Mouse (Mus musculus) hindbrain, embryonic 10.5 days (tissue): ENCODE data around the gene R3hdm1. TPM values are rescaled to one million over a fixed set of nuclear protein-coding genes. Genes with fewer than 3 reads are reported as not detected.

Experiments used
- DNase-seq: peaks from one replicate; pipeline ENCODE4 v3.0.0-alpha.2; 2017; ENCODE audit warnings: low spot score
- H3K27ac ChIP-seq: fragments of 300-500 bp; sonication (generic); 2 replicates; pipeline ENCODE4 v1.5.1; 2016; ENCODE audit warnings: mild to moderate bottlenecking, moderate library complexity
- H3K27me3 ChIP-seq: fragments of 300-500 bp; sonication (generic); 2 replicates; pipeline ENCODE4 v1.6.1; 2016; ENCODE audit warnings: mild to moderate bottlenecking; ENCODE audit not compliant: poor library complexity, insufficient read depth, severe bottlenecking
- H3K36me3 ChIP-seq: fragments of 300-500 bp; sonication (generic); 2 replicates; pipeline ENCODE4 v1.6.1; 2016; ENCODE audit warnings: mild to moderate bottlenecking, moderate library complexity
- H3K4me1 ChIP-seq: fragments of 300-500 bp; sonication (generic); replicated peaks from 2 replicates; pipeline ENCODE4 v1.6.1; 2016; ENCODE audit warnings: mild to moderate bottlenecking
- H3K4me3 ChIP-seq: fragments of 300-500 bp; sonication (generic); 2 replicates; pipeline ENCODE4 v1.5.1; 2016; ENCODE audit warnings: mild to moderate bottlenecking, moderate library complexity
- H3K9me3 ChIP-seq: fragments of 300-500 bp; sonication (generic); 2 replicates; pipeline ENCODE4 v1.6.1; 2016; ENCODE audit warnings: mild to moderate bottlenecking, moderate library complexity
- WGBS: fragments of 180-500 bp; shearing (Covaris S2); methylation state at CpG from one replicate; pipeline ENCODE4 v1.1.7; 2016; 5-methylcytosine and 5-hydroxymethylcytosine counted together
- polyA plus RNA-seq: library from polyadenylated mRNA; unstranded; fragments of >200 nt; fragmentation: Nextera tagmentation; extraction: Ambion mirVana; gene quantifications from 2 replicates; pipeline ENCODE4 v1.2.1, GENCODE M21; 2016

The R3hdm1 gene
- polyA plus RNA-seq: 75.5 and 79.0 TPM in 2 replicates

DNA sequence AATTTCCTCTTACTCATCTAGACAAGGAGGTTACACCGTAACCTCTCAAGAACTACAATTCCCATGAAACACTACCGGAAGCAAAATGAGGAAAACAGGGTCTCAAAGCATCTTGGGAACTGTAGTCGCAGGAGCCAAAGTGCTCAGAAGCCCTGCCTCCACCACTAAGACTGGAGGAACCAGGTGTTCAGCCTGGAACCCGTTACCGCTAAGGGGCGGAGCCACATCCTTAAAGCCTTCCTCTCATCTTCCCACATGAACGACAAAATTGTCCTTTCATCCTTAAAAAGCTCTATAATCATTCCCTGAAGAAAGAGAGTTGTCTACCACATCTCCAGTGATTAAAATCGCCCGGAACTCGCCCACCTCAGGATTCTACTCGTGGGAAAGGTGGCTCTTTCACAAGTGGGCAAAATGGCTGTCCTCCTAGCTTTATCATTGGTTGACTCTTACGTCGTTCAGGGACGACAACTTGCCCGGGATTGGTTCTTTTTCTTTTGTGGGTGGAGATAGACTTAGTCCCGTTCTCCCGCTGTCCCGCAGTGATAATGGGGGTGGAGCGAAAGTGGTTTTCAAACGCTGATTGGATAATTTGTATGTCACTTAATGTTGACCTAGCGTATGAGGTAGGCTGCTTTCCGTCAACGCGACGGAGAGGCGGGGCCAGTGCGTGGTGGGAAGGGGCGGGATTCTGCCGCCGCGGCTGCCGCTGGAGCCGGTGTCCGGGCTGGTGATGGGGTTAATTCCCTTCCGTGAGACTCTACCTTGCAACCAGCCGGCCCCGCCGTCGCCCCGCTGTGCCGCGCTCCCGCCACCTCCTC is at the start of gene R3hdm1, which contains the start of gene Zranb3:
Gene R3hdm1 (plus strand): TSS at position 661 of the 821 bp plus-strand sequence.
Gene Zranb3 (minus strand): TSS at position 407 of the 821 bp plus-strand sequence.
- Histone ChIP-seq H3K27me3 (no peaks in the 10 kb centered on the region), H3K9me3 (no peaks in the 10 kb centered on the region), H3K4me1 (peaks cover 36% of the 10 kb centered on the region), H3K36me3 (no peaks in the 10 kb centered on the region), H3K27ac (peak within 1 kb of the TSS; percentile 95), H3K4me3 (peak within 1 kb of the TSS; percentile 96)
- under 1% methylated on average over 43 of the region's 43 CpGs for WGBS
- DNase-seq: peak; percentile 94

DNA sequence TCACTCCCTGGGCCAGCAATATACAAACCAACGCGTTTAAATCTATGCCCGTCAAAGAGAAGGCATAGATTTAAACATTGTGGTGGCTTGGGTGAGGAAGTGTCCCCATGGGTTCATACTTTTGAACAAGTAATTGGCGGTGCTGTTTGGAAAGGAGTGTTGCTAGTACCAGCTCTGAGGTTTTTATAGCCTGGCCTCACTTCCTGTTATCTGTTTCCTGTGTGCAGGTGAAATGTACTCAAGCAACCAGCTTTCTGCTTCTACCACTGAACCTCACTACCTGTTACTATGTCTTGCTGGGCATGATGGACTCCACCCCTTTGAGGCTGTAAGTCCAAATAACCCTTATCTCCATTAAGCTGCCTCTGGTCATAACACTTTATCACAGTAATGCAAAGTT is 45.8 kb upstream of the R3hdm1 start:
- WGBS: 96% methylated on average over 4 of the region's 4 CpGs
- no peak overlapping the region for H3K4me3 ChIP-seq
- DNase-seq: no peak
- no peak overlapping the region for H3K27ac ChIP-seq
- H3K36me3 ChIP-seq: no peaks in the 10 kb centered on the region; the same call in 1 of the 2 replicates
- H3K27me3 ChIP-seq: no peaks in the 10 kb centered on the region
- H3K9me3 ChIP-seq: no peaks in the 10 kb centered on the region
- H3K4me1 ChIP-seq: no peaks in the 10 kb centered on the region

DNA sequence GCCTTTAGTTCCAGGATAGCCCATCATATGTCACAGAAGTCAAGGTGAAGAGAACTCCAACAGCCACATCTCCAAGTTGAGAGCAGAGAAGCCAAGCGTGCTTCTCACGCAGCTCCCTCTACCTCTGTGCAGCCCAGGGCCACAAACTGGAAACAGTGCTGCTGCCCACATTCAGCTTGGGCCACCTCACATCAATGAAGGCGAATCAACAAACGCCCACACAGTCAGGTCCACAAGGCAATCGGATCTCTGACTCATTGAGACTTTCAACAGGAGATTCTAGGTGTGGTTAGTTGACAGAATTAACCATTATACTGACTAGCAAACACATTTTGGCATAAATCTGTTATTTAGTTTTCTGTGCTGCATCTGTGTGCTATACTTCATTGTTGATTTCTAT is 44.5 kb upstream of the R3hdm1 start:
- Histone ChIP-seq H3K4me3 (no peak overlapping the region), H3K4me1 (no peaks in the 10 kb centered on the region), H3K9me3 (no peaks in the 10 kb centered on the region), H3K27ac (no peak overlapping the region), H3K27me3 (no peaks in the 10 kb centered on the region), H3K36me3 (no peaks in the 10 kb centered on the region; the same call in 1 of the 2 replicates)
- DNase-seq: no peak
- 90% methylated on average over 5 of the region's 5 CpGs for WGBS

DNA sequence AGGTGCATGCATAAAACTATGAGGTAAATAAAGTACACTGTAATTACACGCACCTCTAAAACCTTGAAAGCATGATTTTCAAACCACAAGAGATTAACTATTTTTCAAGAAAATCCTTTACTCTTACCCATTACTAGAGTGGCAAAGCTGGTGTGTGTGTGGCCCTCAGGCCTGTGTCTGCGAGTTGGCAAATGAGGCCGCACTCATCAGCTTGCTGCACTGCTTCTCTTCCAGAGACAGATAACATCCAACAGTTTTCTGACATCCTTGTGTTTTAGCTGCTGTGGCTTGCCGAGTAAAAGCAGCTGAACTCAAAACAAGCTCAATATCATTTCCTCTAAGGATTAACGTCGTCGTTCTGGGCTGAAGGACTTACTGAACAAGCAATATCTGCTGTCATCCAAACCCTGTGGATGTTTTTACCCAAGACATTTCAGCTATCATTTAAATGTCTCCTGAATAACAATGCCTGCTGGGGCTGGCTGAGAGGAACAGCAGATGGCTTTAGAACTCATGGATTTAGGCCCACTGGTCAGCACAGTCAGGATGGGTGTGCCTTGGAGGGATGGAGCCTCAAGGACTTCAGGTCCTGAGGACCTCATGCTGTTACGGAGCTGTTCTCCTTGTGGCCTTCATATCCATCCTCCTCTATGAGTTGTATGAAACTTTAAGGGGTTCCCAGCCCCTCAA is 42.3 kb upstream of the R3hdm1 start:
- H3K9me3 ChIP-seq: no peaks in the 10 kb centered on the region
- 76% methylated on average over 8 of the region's 8 CpGs for WGBS
- no peak overlapping the region for H3K27ac ChIP-seq
- H3K4me1 ChIP-seq: no peaks in the 10 kb centered on the region
- no peak overlapping the region for H3K4me3 ChIP-seq
- no peaks in the 10 kb centered on the region; the same call in 1 of the 2 replicates for H3K36me3 ChIP-seq
- no peak for DNase-seq
- H3K27me3 ChIP-seq: no peaks in the 10 kb centered on the region

DNA sequence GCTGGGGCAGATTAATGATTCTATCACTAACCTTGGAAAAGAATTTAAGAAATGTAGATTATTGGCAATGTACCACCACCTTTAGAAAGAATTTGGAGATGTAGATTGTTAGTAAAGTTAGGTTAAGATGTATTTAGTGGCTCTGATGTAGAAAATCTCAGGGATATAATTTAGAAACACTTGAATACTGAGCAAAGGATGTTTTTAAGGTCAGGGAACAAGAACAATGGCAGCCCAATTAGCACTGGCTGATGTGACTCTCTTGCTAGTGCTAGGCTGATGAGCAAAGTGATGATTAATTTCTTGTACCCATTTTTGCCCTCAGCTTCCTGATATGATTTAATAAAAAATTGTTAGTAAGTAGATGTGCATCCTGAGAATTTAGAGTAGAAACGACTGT is 41.7 kb upstream of the R3hdm1 start:
- Histone ChIP-seq H3K9me3 (no peaks in the 10 kb centered on the region), H3K36me3 (peaks cover under 1% of the 10 kb centered on the region), H3K4me3 (no peak overlapping the region), H3K4me1 (no peaks in the 10 kb centered on the region), H3K27me3 (no peaks in the 10 kb centered on the region), H3K27ac (no peak overlapping the region)
- 83% methylated on average over 1 of the region's 1 CpGs for WGBS
- no peak for DNase-seq

DNA sequence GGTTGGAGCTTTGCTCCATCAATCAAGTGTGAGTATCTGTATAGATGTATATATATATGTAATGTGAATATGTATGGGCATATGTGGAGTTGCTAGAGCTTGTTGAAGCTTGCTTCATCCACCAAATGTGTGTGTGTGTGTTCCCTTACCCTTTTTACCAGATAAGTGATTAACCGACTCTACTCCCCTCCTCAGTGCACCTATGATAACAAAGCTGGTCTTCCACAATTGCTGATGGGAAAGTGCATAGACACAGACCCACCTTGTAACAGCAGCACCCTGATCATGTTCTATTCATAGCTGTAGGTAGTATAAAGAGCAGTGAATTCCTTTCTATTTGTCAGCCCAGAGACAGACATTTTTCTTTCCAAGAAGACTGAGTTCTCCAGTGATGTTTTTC is 40.9 kb upstream of the R3hdm1 start:
- Histone ChIP-seq H3K4me1 (no peaks in the 10 kb centered on the region), H3K9me3 (no peaks in the 10 kb centered on the region), H3K36me3 (peaks cover 8% of the 10 kb centered on the region), H3K4me3 (no peak overlapping the region), H3K27me3 (no peaks in the 10 kb centered on the region), H3K27ac (no peak overlapping the region)
- no peak for DNase-seq
- 97% methylated on average over 1 of the region's 1 CpGs for WGBS

DNA sequence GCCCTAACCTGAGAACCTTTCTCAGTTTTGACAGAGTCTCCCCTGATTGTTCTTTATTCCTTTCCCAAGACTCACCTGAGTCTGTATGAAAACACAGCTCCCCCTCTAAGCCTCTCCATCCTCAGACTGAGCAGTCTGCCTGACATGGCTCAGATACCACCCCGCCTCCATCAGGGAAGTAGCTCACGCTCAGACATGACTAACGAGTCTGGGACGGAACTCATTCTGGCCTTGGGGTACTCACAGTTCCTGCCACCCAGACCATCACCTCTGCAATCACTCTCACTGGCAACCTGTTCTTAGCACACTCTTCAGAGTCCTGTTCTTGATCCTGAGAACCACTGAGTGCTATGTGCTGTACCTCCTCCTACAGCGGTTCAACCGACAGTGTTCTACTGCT is 38.4 kb upstream of the R3hdm1 start:
- DNase-seq: no peak
- H3K36me3 ChIP-seq: peaks cover 9% of the 10 kb centered on the region
- H3K27me3 ChIP-seq: no peaks in the 10 kb centered on the region
- H3K27ac ChIP-seq: no peak overlapping the region
- no peaks in the 10 kb centered on the region for H3K4me1 ChIP-seq
- H3K4me3 ChIP-seq: no peak overlapping the region
- no peaks in the 10 kb centered on the region for H3K9me3 ChIP-seq
- WGBS: 95% methylated on average over 6 of the region's 6 CpGs

DNA sequence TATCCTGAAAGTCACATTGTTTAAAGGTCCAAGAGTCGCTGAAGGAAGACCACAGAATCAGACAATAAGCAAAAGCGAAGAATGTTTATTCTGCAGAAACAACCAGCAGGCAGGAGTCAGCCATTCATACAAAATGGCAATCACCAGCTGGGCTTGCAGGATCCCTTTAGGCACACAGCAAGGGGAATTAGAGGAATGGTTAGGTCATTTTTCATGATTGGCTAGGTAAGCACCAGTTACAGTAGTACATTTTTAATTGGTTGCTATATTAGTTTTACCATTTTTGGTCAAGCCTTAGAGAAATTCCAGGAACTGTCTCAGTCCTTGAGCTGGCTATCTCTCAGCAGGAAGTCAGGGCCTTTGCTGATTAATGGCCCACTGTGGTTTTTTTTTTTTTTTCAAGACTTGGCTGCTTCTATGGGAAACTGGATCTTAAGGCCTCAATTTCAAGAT is 34.1 kb upstream of the R3hdm1 start:
- Histone ChIP-seq H3K9me3 (no peaks in the 10 kb centered on the region), H3K27me3 (no peaks in the 10 kb centered on the region), H3K4me3 (no peak overlapping the region), H3K36me3 (peaks cover 18% of the 10 kb centered on the region), H3K4me1 (no peaks in the 10 kb centered on the region), H3K27ac (no peak overlapping the region)
- DNase-seq: no peak
- WGBS: 84% methylated on average over 2 of the region's 2 CpGs

DNA sequence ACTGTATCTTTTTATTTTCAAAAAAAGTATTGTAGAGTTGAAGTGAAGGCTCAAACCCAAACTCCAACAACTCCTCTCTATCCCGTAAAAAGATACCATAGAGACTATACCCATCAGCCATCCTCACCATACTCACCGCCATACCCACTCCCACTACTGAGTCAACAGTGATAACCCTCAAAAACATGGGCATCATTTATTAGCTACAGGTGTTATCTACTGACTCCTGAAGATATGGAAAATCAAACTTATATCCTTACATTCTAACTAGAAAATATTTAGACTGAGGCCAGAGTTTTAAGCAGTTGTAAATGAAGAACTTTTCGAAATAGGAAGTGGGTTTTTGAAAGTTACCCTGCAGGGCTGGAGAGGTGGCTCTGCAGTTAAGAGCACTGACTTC is 33.1 kb upstream of the R3hdm1 start:
- DNase-seq: no peak

DNA sequence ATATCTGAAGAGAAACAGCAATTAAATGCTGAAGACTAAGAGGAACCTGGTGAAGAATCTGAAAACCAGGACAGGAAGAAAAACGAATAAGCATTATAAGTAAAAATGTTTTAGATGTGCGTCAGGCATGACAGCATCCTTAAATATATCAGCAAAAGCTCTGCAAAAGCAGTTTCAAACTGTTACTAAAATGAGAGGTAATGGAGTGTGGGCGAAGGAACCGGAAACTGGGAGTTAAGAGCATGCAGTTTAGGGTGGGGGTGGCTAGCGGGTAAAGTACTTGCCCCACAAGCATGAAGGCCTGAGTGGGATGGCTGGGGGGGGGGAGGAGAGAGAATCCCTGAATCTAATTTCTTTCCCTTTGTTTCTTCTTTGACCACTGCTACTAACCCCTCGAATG is 30.1 kb upstream of the R3hdm1 start:
- H3K9me3 ChIP-seq: no peaks in the 10 kb centered on the region
- H3K4me1 ChIP-seq: no peaks in the 10 kb centered on the region
- no peak overlapping the region for H3K27ac ChIP-seq
- 93% methylated on average over 6 of the region's 6 CpGs for WGBS
- no peaks in the 10 kb centered on the region for H3K27me3 ChIP-seq
- H3K36me3 ChIP-seq: peaks cover 17% of the 10 kb centered on the region
- H3K4me3 ChIP-seq: no peak overlapping the region
- DNase-seq: no peak

More for the DNA sequence above, 33.1 kb upstream of the R3hdm1 start:
- Histone ChIP-seq H3K27me3 (no peaks in the 10 kb centered on the region), H3K4me1 (no peaks in the 10 kb centered on the region), H3K9me3 (no peaks in the 10 kb centered on the region), H3K27ac (no peak overlapping the region), H3K36me3 (peaks cover 22% of the 10 kb centered on the region), H3K4me3 (no peak overlapping the region)
- WGBS: 92% methylated on average over 3 of the region's 3 CpGs

DNA sequence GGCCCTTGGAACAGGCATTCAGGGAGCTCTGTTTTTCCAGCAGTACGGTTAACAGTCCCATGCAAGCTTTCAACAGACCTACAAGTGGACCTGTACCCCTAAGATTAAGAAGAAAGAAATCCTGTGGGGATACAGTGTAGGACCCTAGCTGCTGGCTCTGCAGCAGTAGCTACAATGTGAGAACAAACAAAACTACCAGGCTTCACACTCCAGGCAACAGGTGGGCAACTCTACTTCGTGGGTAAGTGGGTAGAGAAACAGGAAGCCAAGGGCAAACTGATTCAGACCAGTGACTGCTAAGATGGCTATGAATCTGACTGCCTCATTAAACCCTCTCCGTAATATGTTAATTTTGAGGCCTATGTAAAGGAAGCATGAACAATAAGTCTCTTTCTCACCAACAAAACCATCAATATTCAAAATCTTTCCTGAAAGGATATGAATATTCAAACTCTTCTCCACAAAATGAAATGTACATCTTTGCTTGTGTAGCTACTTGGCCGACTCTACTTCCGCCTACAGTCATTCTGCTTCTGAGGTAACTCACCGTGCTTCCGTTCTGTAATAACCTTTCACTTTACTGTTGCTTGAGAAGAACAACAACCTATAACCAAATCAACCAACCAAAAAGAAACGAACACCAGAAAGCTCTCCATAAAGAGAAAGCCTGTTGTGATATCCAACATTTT is 26.2 kb upstream of the R3hdm1 start:
- Histone ChIP-seq H3K27ac (no peak overlapping the region), H3K4me3 (no peak overlapping the region), H3K36me3 (peaks cover 22% of the 10 kb centered on the region), H3K27me3 (no peaks in the 10 kb centered on the region), H3K9me3 (no peaks in the 10 kb centered on the region), H3K4me1 (no peaks in the 10 kb centered on the region)
- WGBS: 89% methylated on average over 8 of the region's 8 CpGs
- no peak for DNase-seq

DNA sequence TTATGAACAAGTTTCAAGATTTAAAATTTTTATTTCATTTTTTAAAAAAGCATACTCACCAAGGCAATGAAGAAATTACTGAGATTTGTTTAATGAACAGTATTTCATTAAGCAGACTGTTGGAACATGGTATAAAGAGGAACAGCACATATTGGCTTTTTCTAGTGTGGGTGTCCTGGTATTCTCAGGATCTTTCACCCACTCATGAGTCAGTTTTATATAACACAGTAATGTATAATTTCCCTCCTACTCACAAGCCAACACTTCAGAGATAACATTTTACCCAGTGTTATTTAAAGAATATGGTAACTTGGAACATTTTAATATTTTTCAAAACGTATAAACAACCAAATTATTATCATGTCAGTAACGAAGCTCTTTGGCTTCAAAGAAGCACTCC is 25.3 kb upstream of the R3hdm1 start:
- Histone ChIP-seq H3K27ac (no peak overlapping the region), H3K36me3 (peaks cover 31% of the 10 kb centered on the region), H3K4me3 (no peak overlapping the region), H3K4me1 (no peaks in the 10 kb centered on the region), H3K27me3 (no peaks in the 10 kb centered on the region), H3K9me3 (no peaks in the 10 kb centered on the region)
- DNase-seq: no peak
- WGBS: 90% methylated on average over 2 of the region's 2 CpGs

DNA sequence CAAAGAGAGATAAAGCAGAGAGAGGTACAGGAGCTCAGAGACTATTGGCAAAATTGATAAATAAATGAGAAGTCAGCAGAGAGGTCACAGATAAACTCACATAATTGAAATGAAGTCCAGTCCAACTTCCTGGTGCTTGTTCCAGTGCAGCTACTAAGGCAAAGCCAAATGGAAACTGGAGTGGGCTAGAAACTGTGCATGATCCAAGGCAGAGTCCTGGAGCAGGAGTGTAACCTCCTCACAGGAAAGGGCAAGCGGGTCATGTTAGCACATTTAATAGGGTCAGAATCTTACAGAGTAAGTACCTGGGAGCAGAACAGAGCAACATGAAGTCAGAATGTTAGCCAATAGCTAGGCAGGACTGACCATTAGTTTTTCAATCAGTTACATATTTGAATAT is 24.5 kb upstream of the R3hdm1 start:
- 98% methylated on average over 1 of the region's 1 CpGs for WGBS
- H3K36me3 ChIP-seq: peaks cover 28% of the 10 kb centered on the region
- no peak for DNase-seq
- no peaks in the 10 kb centered on the region for H3K27me3 ChIP-seq
- H3K4me1 ChIP-seq: no peaks in the 10 kb centered on the region
- H3K4me3 ChIP-seq: no peak overlapping the region
- no peaks in the 10 kb centered on the region for H3K9me3 ChIP-seq
- no peak overlapping the region for H3K27ac ChIP-seq
